Mouse (Mus musculus) liver, adult (tissue): Measurements from ENCODE around the gene Topbp1.

Experiments
- GATA4 ChIP-seq: IDR thresholded peaks from 2 replicates; pipeline ENCODE4 v1.6.1; 2014; ENCODE audit warnings: mild to moderate bottlenecking, low read length; ENCODE audit not compliant: insufficient replicate concordance

Gene Topbp1

GRCm38 (mm10) chr9:103324678-103325077 lies 19.7 kb downstream of the Topbp1 start:
- TF ChIP-seq GATA4 = no peak

- no peak for TF ChIP-seq GATA4
Measured at GRCm38 (mm10) chr9:103326449-103326848, 21.4 kb downstream of the Topbp1 start.

GRCm38 (mm10) chr9:103332663-103333062 lies 27.6 kb downstream of the Topbp1 start:
- TF ChIP-seq GATA4 = no peak

GRCm38 (mm10) chr9:103336912-103337311 lies 31.9 kb downstream of the Topbp1 start:
- no peak for TF ChIP-seq GATA4

GRCm38 (mm10) chr9:103347045-103347444 lies 42.0 kb downstream of the Topbp1 start:
- no peak for TF ChIP-seq GATA4

- peak; percentile 32; the same call in 1 of the 2 replicates for TF ChIP-seq GATA4
Measured at GRCm38 (mm10) chr9:103347996-103348490, 43.0 kb downstream of the Topbp1 start.

GRCm38 (mm10) chr9:103348791-103349190 lies 43.8 kb downstream of the Topbp1 start:
- no peak for TF ChIP-seq GATA4

- no peak for TF ChIP-seq GATA4
Measured at GRCm38 (mm10) chr9:103357893-103358292, 52.9 kb downstream of the Topbp1 start.

GRCm38 (mm10) chr9:103358545-103358944 lies 53.5 kb downstream of the Topbp1 start:
- no peak for TF ChIP-seq GATA4

GRCm38 (mm10) chr9:103360642-103361041 lies 55.6 kb downstream of the Topbp1 start:
- TF ChIP-seq GATA4 = no peak

GRCm38 (mm10) chr9:103363088-103363487 lies 58.1 kb downstream of the Topbp1 start:
- TF ChIP-seq GATA4 = no peak

- no peak for TF ChIP-seq GATA4
Measured at GRCm38 (mm10) chr9:103363730-103364417, 58.9 kb downstream of the Topbp1 start.

GRCm38 (mm10) chr9:103364601-103365289 lies 59.7 kb downstream of the Topbp1 start:
- no peak for TF ChIP-seq GATA4

- no peak for TF ChIP-seq GATA4
Measured at GRCm38 (mm10) chr9:103365290-103366247, 60.6 kb downstream of the Topbp1 start, which contains the start of gene Cdv3. Gene Cdv3 (minus strand): TSS chr9:103365840.

GRCm38 (mm10) chr9:103366356-103366755 lies 61.3 kb downstream of the Topbp1 start:
- TF ChIP-seq GATA4 = no peak
